Mouse (Mus musculus) activated CD4-positive, CD25-positive, alpha-beta regulatory T cell (primary cell): Measurements from ENCODE around the gene AA986860. TPM values are rescaled to one million over a fixed set of nuclear protein-coding genes. Genes with fewer than 3 reads are reported as not detected.

Experiments used
- polyA plus RNA-seq, 2 experiments: library from polyadenylated mRNA; unstranded; fragments of 100-300 nt; shearing (Covaris generic); gene quantifications; one replicate each; pipeline ENCODE4 v1.2.1; 2017

AA986860 gene
- polyA plus RNA-seq, result under 1 TPM; 0.51 to 0.92 TPM

DNA sequence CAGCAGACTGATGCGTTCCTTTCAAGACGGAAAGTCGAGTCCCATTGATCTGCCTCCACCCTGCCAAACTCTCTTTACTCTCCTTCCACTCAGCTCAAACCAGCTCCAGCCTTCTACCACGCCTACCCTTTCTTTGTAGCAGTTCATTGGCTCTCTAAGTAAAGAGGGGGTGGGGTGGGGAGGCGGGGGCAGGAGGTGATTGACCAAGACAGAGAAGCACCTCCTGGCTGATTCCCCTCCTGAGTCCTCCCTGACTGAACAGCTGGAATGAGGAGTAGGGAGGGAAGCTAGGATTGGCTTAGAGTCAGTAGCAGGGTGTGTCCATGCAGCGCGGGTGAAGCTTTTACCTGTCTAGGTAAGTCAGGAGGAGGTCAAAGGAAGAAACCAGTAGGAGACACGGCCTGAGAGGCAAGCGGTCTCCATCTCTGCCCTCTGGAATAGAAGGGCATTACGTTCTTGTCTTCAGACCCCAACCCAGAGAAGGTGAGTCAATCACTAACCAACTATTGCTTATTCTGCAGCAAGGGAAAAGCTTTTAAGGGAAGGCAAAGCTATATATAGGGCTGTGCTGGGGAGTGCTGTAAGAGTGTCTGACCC lies at the start of gene AA986860:
AA986860 (plus strand) TSS at position 236 of the 597 bp plus-strand sequence.

DNA sequence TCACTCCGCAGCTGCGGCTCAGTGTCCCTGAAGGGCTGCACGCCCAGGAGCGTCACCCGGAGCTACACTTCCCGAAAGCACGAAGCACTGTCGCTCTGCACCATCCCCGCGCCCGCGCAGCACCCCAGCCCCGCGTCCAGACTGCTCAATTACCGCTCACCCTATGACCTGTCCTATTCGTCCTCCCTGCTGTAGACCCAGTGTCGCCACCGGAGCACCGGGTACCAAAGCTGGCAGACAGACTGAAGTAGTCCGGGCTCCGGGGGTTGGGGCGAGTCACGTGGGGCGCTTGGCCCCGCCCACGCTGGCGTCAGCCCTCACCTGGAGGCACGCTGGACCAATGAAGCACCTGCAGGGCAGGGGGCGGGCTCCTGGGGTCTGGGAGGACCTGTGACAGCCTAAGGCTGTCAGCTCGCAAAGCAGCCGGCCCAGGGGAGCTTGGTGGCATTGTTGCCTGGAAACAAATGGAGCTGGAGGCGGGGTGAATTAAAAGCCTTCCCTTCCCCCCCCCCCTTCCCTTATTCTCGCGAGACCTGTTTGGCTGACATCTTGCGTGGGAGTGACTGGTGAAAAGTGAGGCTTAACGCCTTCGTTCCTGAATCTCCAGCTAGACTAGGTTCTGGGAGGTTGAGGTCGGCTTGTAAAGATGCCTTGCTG lies 16.1 kb upstream of the AA986860 start, which contains the start of gene Gm29427:
Gm29427 (minus strand) TSS at position 239 of the 657 bp plus-strand sequence.

DNA sequence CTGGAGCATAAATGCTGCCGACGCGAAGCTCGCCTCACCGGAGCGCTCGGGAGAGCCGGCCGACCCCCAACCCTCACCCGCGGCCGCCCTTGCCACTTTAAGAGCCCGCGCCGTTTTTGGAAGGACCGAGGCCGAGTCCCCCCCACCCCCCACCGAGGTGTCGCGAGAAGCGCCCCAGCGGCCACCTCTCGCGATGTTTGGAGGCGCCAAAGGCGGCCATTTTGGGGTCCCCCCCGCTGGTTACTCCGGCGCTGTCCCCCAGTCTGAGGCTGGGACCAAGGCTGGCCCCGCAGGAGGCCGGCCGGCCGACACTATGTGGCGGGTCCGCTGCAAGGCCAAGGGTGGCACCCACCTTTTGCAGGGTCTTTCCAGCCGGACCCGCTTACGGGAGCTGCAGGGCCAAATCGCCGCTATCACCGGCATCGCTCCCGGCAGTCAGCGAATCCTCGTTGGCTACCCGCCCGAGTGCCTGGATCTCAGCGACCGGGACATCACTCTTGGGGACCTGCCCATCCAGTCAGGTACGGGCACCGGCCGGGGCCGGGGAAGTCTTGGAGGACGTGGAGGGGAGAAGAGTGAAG lies 14.4 kb upstream of the AA986860 start, which contains the start of gene Yod1:
Yod1 (plus strand) TSS at position 37 of the 581 bp plus-strand sequence.

DNA sequence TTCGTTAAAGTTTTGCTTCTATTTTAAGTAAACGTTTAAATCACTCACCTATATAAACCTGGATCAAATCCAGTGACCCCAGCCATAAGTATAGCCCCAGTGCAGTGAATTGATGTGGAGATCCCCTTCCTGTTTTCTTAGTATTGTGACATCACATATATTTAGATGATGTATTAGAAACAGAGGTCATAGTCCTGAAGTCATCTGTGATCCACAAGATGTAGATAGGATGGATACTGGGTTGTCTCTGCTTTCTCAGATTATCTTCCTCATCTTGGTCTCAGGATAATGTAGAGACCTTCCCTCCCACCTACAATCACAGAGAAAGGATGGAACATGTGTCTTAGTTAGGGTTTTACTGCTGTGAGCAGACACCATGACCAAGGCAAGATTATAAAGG lies 2.6 kb upstream of the AA986860 start, which contains the start of gene Pfkfb2:
Pfkfb2 (minus strand) TSS at position 101 of the 400 bp plus-strand sequence.

Other genes with a start within 250 kb of the AA986860 start
- gene Zp3r, start 102.4 kb upstream of the AA986860 start, polyA plus RNA-seq, result under 1 TPM in 1 of 2 experiments, not detected in 1; 0.28 TPM
- under 1 TPM in 1 of 2 experiments, not detected in 1; 0.34 TPM for gene C4bp, start 70.3 kb upstream of the AA986860 start, polyA plus RNA-seq
- not detected for gene Gm29427, start 16.2 kb upstream of the AA986860 start, polyA plus RNA-seq
- gene Yod1, start 14.6 kb upstream of the AA986860 start, polyA plus RNA-seq, result 1 to 10 TPM; 5.3 to 5.8 TPM
- 1 to 10 TPM; 2.3 TPM for gene Pfkfb2, start 2.7 kb upstream of the AA986860 start, polyA plus RNA-seq
- gene Fcamr, start 68.9 kb downstream of the AA986860 start, polyA plus RNA-seq, result not detected
- not detected for gene Pigr, start 94.7 kb downstream of the AA986860 start, polyA plus RNA-seq
- gene Fcmr, start 133.7 kb downstream of the AA986860 start, polyA plus RNA-seq, result 1 to 10 TPM; 4.6 to 6.9 TPM
- gene Il24, start 155.5 kb downstream of the AA986860 start, polyA plus RNA-seq, result not detected
- under 1 TPM in 1 of 2 experiments, not detected in 1; 0.26 TPM for gene Il20, start 179.5 kb downstream of the AA986860 start, polyA plus RNA-seq
- gene Il19, start 208.1 kb downstream of the AA986860 start, polyA plus RNA-seq, result not detected